Mouse (Mus musculus) cortical plate, adult 2 months (tissue): ENCODE data around the gene Nek5. TPM values are rescaled to one million over a fixed set of nuclear protein-coding genes. Genes with fewer than 3 reads are reported as not detected.

Experiments
- H3K27ac ChIP-seq: fragments of 200-500 bp; 2 replicates; pipeline ENCODE4 v1.5.1; 2012; ENCODE audit warnings: low read length, control low read depth, inconsistent platforms; ENCODE audit not compliant: insufficient read depth
- H3K4me1 ChIP-seq: fragments of 200-500 bp; 2 replicates; pipeline ENCODE4 v1.6.1; 2011; ENCODE audit warnings: low read length; ENCODE audit not compliant: control insufficient read depth, insufficient read depth
- H3K4me3 ChIP-seq: fragments of 200-500 bp; 2 replicates; pipeline ENCODE4 v1.5.1; 2011; ENCODE audit warnings: mild to moderate bottlenecking, low read length, control low read depth; ENCODE audit not compliant: insufficient read depth
- CTCF ChIP-seq: fragments of 200-500 bp; IDR thresholded peaks from 2 replicates; pipeline ENCODE4 v1.5.1; 2011; ENCODE audit warnings: mild to moderate bottlenecking, control low read depth, low read length; ENCODE audit not compliant: insufficient read depth; ENCODE audit errors: extremely low read depth
- POLR2A ChIP-seq: fragments of 200-500 bp; IDR thresholded peaks from 2 replicates; pipeline ENCODE4 v1.6.1; 2011; ENCODE audit warnings: mild to moderate bottlenecking, low read length, control low read depth; ENCODE audit not compliant: insufficient read depth; ENCODE audit errors: extremely low read depth
- polyA plus RNA-seq: library from polyadenylated mRNA; depleted of rRNA; stranded (reverse); fragments of >200 nt; gene quantifications from 2 replicates; pipeline ENCODE4 v1.2.3, GENCODE M21; 2012; rRNA removed

The Nek5 gene
- polyA plus RNA-seq, result 0.04 and 0.33 TPM in 2 replicates

- TF ChIP-seq POLR2A (no peak), CTCF (peak; percentile 33)
- no peak within 1 kb of the TSS for H3K27ac ChIP-seq
Measured at GRCm38 (mm10) chr8:22124220-22125152, at the start of gene Nek5. TSS of gene Nek5 (minus strand) at chr8:22125053.

GRCm38 (mm10) chr8:22169167-22169566, 44.3 kb upstream of the Nek5 start:
- Histone ChIP-seq H3K4me1 (peaks cover 1% of the 10 kb centered on the region; the same call in 1 of the 2 replicates), H3K4me3 (no peak overlapping the region), H3K27ac (no peak overlapping the region)
- no peak for TF ChIP-seq CTCF
- TF ChIP-seq POLR2A, result no peak

More at GRCm38 (mm10) chr8:22124220-22125152, at the start of gene Nek5:
- Histone ChIP-seq H3K4me3 (peak within 1 kb of the TSS; percentile 20; the same call in 1 of the 2 replicates), H3K4me1 (no peaks in the 10 kb centered on the region; the same call in 1 of the 2 replicates)

- Histone ChIP-seq H3K27ac (no peak within 1 kb of the TSS; the same call in 1 of the 2 replicates), H3K4me3 (peak within 1 kb of the TSS; percentile 37), H3K4me1 (peaks cover 1% of the 10 kb centered on the region; the same call in 1 of the 2 replicates)
- TF ChIP-seq POLR2A (peak; percentile 54; the same call in 1 of the 2 replicates), CTCF (peak; percentile 46; the same call in 1 of the 2 replicates)
Measured at GRCm38 (mm10) chr8:22166080-22166603, 41.3 kb upstream of the Nek5 start, which contains the start of gene Nek3. TSS of gene Nek3 (minus strand) at chr8:22166435.

GRCm38 (mm10) chr8:22165251-22166079, 40.6 kb upstream of the Nek5 start:
- TF ChIP-seq CTCF, result no peak
- no peak for TF ChIP-seq POLR2A
- H3K27ac ChIP-seq, result no peak overlapping the region; the same call in 1 of the 2 replicates
- H3K4me3 ChIP-seq, result peak overlapping the region; percentile 37
- H3K4me1 ChIP-seq, result peaks cover 1% of the 10 kb centered on the region; the same call in 1 of the 2 replicates

- no peak overlapping the region for H3K27ac ChIP-seq
- peaks cover 1% of the 10 kb centered on the region; the same call in 1 of the 2 replicates for H3K4me1 ChIP-seq
- H3K4me3 ChIP-seq, result no peak overlapping the region
- no peak for TF ChIP-seq POLR2A
- no peak for TF ChIP-seq CTCF
Measured at GRCm38 (mm10) chr8:22164431-22164830, 39.6 kb upstream of the Nek5 start.

GRCm38 (mm10) chr8:22162206-22162605, 37.4 kb upstream of the Nek5 start:
- TF ChIP-seq CTCF (no peak), POLR2A (no peak)
- no peak overlapping the region for H3K4me3 ChIP-seq
- H3K27ac ChIP-seq, result no peak overlapping the region
- peaks cover 1% of the 10 kb centered on the region; the same call in 1 of the 2 replicates for H3K4me1 ChIP-seq

- TF ChIP-seq POLR2A (no peak), CTCF (no peak)
Measured at GRCm38 (mm10) chr8:22150345-22150663, 25.5 kb upstream of the Nek5 start.

GRCm38 (mm10) chr8:22149643-22150344, 24.9 kb upstream of the Nek5 start:
- Histone ChIP-seq H3K27ac (no peak overlapping the region), H3K4me3 (no peak overlapping the region), H3K4me1 (no peaks in the 10 kb centered on the region)
- no peak for TF ChIP-seq POLR2A

More at GRCm38 (mm10) chr8:22150345-22150663, 25.5 kb upstream of the Nek5 start:
- Histone ChIP-seq H3K4me1 (no peaks in the 10 kb centered on the region), H3K4me3 (no peak overlapping the region), H3K27ac (no peak overlapping the region)

GRCm38 (mm10) chr8:22148367-22148740, 23.5 kb upstream of the Nek5 start:
- Histone ChIP-seq H3K4me3 (no peak overlapping the region), H3K27ac (no peak overlapping the region), H3K4me1 (no peaks in the 10 kb centered on the region)
- TF ChIP-seq POLR2A (no peak), CTCF (no peak)
